Comparison of ENCODE assay signal across 20 mouse cellular contexts in genomic region chr6:41202302-41202701, GRCm38 (mm10).
"Had no signal": no experiment of that assay in that cellular context is flagged by ENCODE, and none has a peak within 500 bp of the region (broad histone marks: within the 10 kb centered on the region; RNA-seq: fewer than 3 reads in every experiment).

No protein-coding gene starts in this region.

- H3K36me3 ChIP-seq: liver, embryonic 15.5 days; lung, embryonic 15.5 days; midbrain, embryonic 13.5 days; midbrain, embryonic 15.5 days; neural tube, embryonic 13.5 days; neural tube, embryonic 15.5 days had no signal

- DNase-seq: liver, postnatal 0 days; lung, adult 2 months; lung, postnatal 14 days; lung, postnatal 36 days; right cerebral cortex, adult 18-20 months; right cerebral cortex, postnatal 25 days; right cerebral cortex, postnatal 4 days; spleen, adult 18-20 months; thymus, adult 2 months; thymus, postnatal 36 days had no signal

- ATAC-seq: liver, postnatal 0 days; lung, postnatal 0 days; midbrain, embryonic 13.5 days; midbrain, embryonic 15.5 days had no signal

- H3K27me3 ChIP-seq: liver, embryonic 15.5 days; lung, embryonic 15.5 days; megakaryocyte, embryonic 14.5 days; midbrain, embryonic 13.5 days; midbrain, embryonic 15.5 days; neural tube, embryonic 13.5 days; neural tube, embryonic 15.5 days had no signal

- H3K9ac ChIP-seq: liver, embryonic 15.5 days; liver, postnatal 0 days; lung, embryonic 15.5 days; midbrain, embryonic 13.5 days; midbrain, embryonic 15.5 days; neural tube, embryonic 13.5 days; neural tube, embryonic 15.5 days had no signal

- H3K4me1 ChIP-seq: liver, embryonic 15.5 days; lung, embryonic 15.5 days; midbrain, embryonic 13.5 days; midbrain, embryonic 15.5 days; neural tube, embryonic 13.5 days; neural tube, embryonic 15.5 days had no signal

- H3K4me2 ChIP-seq: liver, embryonic 15.5 days; lung, embryonic 15.5 days; midbrain, embryonic 11.5 days; midbrain, embryonic 13.5 days; midbrain, embryonic 15.5 days; neural tube, embryonic 13.5 days; neural tube, embryonic 15.5 days had no signal

- H3K4me3 ChIP-seq: liver, embryonic 15.5 days; lung, embryonic 15.5 days; megakaryocyte, embryonic 14.5 days; midbrain, embryonic 13.5 days; midbrain, embryonic 15.5 days; neural tube, embryonic 13.5 days; neural tube, embryonic 15.5 days had no signal

- H3K27ac ChIP-seq: liver, embryonic 15.5 days; lung, embryonic 15.5 days; macrophage; midbrain, embryonic 13.5 days; midbrain, embryonic 15.5 days; neural tube, embryonic 13.5 days; neural tube, embryonic 15.5 days had no signal

- H3K9me3 ChIP-seq: liver, embryonic 15.5 days; lung, embryonic 15.5 days; megakaryocyte, embryonic 14.5 days; midbrain, embryonic 13.5 days; midbrain, embryonic 15.5 days; neural tube, embryonic 13.5 days; neural tube, embryonic 15.5 days had no signal
